Mouse (Mus musculus) liver, embryonic 13.5 days (tissue): Measurements from ENCODE around the gene Klk9. TPM values are rescaled to one million over a fixed set of nuclear protein-coding genes. Genes with fewer than 3 reads are reported as not detected.

ENCODE experiments used
- ATAC-seq: fragments of 200-750 bp; cut with Nextera tagmentation; 2 replicates; pipeline ENCODE4 v1.8.0; 2017; ENCODE audit warnings: low read depth, mild to moderate bottlenecking, moderate number of reproducible peaks, moderate library complexity
- DNase-seq: peaks from one replicate; pipeline ENCODE4 v3.0.0; 2022
- H3K27ac ChIP-seq: fragments of 300-500 bp; sonication (generic); 2 replicates; pipeline ENCODE4 v1.5.1; 2015; ENCODE audit warnings: moderate library complexity, mild to moderate bottlenecking, inconsistent platforms
- H3K27me3 ChIP-seq: fragments of 300-500 bp; sonication (generic); 2 replicates; pipeline ENCODE4 v1.6.1; 2015; ENCODE audit warnings: mild to moderate bottlenecking, inconsistent platforms
- H3K36me3 ChIP-seq: fragments of 300-500 bp; sonication (generic); 2 replicates; pipeline ENCODE4 v1.6.1; 2015; ENCODE audit warnings: mild to moderate bottlenecking, inconsistent platforms
- H3K4me1 ChIP-seq: fragments of 300-500 bp; sonication (generic); replicated peaks from 2 replicates; pipeline ENCODE4 v1.6.1; 2015; ENCODE audit warnings: inconsistent platforms
- H3K4me2 ChIP-seq: fragments of 300-500 bp; sonication (generic); 2 replicates; pipeline ENCODE4 v1.6.1; 2015; ENCODE audit warnings: inconsistent platforms, mild to moderate bottlenecking, moderate library complexity
- H3K4me3 ChIP-seq: fragments of 300-500 bp; sonication (generic); replicated peaks from 2 replicates; pipeline ENCODE4 v1.5.1; 2015; ENCODE audit warnings: mild to moderate bottlenecking, inconsistent platforms
- H3K9ac ChIP-seq: fragments of 300-500 bp; sonication (generic); 2 replicates; pipeline ENCODE4 v1.6.1; 2015; ENCODE audit warnings: mild to moderate bottlenecking, inconsistent platforms
- H3K9me3 ChIP-seq: fragments of 300-500 bp; sonication (generic); replicated peaks from 2 replicates; pipeline ENCODE4 v1.6.1; 2016; ENCODE audit warnings: inconsistent platforms
- WGBS: fragments of 180-500 bp; shearing (Covaris S2); methylation state at CpG from one replicate; pipeline ENCODE4 v1.1.7; 2015; ENCODE audit not compliant: insufficient replicate concordance; 5-methylcytosine and 5-hydroxymethylcytosine counted together
- polyA plus RNA-seq: library from polyadenylated mRNA; unstranded; fragments of >200 nt; fragmentation: Nextera tagmentation; extraction: Ambion mirVana; gene quantifications from 2 replicates; pipeline ENCODE4 v1.2.1, GENCODE M21; 2015

The Klk9 gene
- polyA plus RNA-seq, 1 experiment from 2014 or later, result not detected

DNA sequence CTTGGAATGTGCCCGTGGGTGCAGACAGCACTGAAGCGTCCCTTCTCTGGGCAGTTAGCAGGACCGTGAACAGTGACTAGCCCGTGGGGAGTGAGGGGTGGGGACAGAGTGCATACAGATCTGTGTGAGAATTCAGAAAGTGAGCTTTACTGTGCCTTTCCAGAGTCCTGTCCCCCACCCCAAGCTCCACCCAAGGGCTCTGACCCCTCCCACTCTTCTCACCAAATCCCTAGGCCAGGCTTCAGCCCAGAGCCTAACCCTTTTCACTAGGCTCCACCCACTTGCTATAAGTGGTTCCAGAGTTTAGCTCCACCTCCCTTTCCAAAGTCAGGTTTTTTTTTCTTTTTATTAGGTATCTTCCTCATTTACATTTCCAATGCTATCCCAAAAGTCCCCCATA is 52.1 kb downstream of the Klk9 start:
- ATAC-seq, result no peak
- H3K27me3 ChIP-seq, result no peaks in the 10 kb centered on the region
- H3K4me1 ChIP-seq, result no peaks in the 10 kb centered on the region
- H3K36me3 ChIP-seq, result no peaks in the 10 kb centered on the region
- no peak overlapping the region for H3K4me2 ChIP-seq
- H3K27ac ChIP-seq, result no peak overlapping the region
- WGBS, result 64% methylated on average over 4 of the region's 4 CpGs
- no peaks in the 10 kb centered on the region for H3K9me3 ChIP-seq
- no peak overlapping the region for H3K4me3 ChIP-seq
- H3K9ac ChIP-seq, result no peak overlapping the region
- DNase-seq, result no peak

Other genes with a start within 250 kb of the Klk9 start
- gene Cd33, start 247.5 kb upstream of the Klk9 start, polyA plus RNA-seq, result 1.3 TPM in 2 replicates
- 0.20 and 0.27 TPM in 2 replicates for gene Zfp658, start 229.6 kb upstream of the Klk9 start, polyA plus RNA-seq
- gene Zfp719, start 212.3 kb upstream of the Klk9 start, polyA plus RNA-seq, result 2.0 and 2.7 TPM in 2 replicates
- 0.08 TPM in 1 of 2 replicates, not detected in the other for gene Zfp819, start 184.7 kb upstream of the Klk9 start, polyA plus RNA-seq
- gene Ceacam18, start 157.2 kb upstream of the Klk9 start, polyA plus RNA-seq, result not detected in 2 replicates
- gene Siglece, start 131.7 kb upstream of the Klk9 start, polyA plus RNA-seq, result 1.6 and 1.9 TPM in 2 replicates
- gene Ctu1, start 119.9 kb upstream of the Klk9 start, polyA plus RNA-seq, result 5.2 and 5.3 TPM in 2 replicates
- not detected in 2 replicates for gene Klk14, start 101.5 kb upstream of the Klk9 start, polyA plus RNA-seq
- not detected in 2 replicates for gene Klk13, start 79.3 kb upstream of the Klk9 start, polyA plus RNA-seq
- not detected in 2 replicates for gene Klk12, start 23.0 kb upstream of the Klk9 start, polyA plus RNA-seq
- not detected in 2 replicates for gene Klk11, start 17.3 kb upstream of the Klk9 start, polyA plus RNA-seq
- not detected in 2 replicates for gene Klk10, start 10.9 kb upstream of the Klk9 start, polyA plus RNA-seq
- gene Klk8, start 5.7 kb downstream of the Klk9 start, polyA plus RNA-seq, result 9.3 and 11.1 TPM in 2 replicates
- not detected in 2 replicates for gene Klk7, start 19.4 kb downstream of the Klk9 start, polyA plus RNA-seq
- gene Klk6, start 32.6 kb downstream of the Klk9 start, polyA plus RNA-seq, result not detected in 2 replicates
- not detected in 2 replicates for gene Klk5, start 50.1 kb downstream of the Klk9 start, polyA plus RNA-seq
- gene Klk4, start 89.3 kb downstream of the Klk9 start, polyA plus RNA-seq, result not detected in 2 replicates
- not detected in 2 replicates for gene Klk15, start 141.8 kb downstream of the Klk9 start, polyA plus RNA-seq
- gene Klk1b8, start 158.8 kb downstream of the Klk9 start, polyA plus RNA-seq, result not detected in 2 replicates
- not detected in 2 replicates for gene Klk1b1, start 174.9 kb downstream of the Klk9 start, polyA plus RNA-seq
- gene Klk1b9, start 184.2 kb downstream of the Klk9 start, polyA plus RNA-seq, result not detected in 2 replicates
- gene Klk1b11, start 204.0 kb downstream of the Klk9 start, polyA plus RNA-seq, result not detected in 2 replicates
- not detected in 2 replicates for gene Klk1b26, start 220.3 kb downstream of the Klk9 start, polyA plus RNA-seq